Mouse (Mus musculus) limb, embryonic 14.5 days (tissue): ENCODE measurements around the gene Vill. TPM values are rescaled to one million over a fixed set of nuclear protein-coding genes. Genes with fewer than 3 reads are reported as not detected.

Experiments
- ATAC-seq: fragments of 200-750 bp; cut with Nextera tagmentation; 2 replicates; pipeline ENCODE4 v1.8.0; 2017; ENCODE audit warnings: low read depth, moderate number of reproducible peaks, moderate TSS enrichment; ENCODE audit not compliant: low FRiP score
- DNase-seq: peaks from one replicate; pipeline ENCODE4 v3.0.0-alpha.2; 2015; ENCODE audit warnings: low spot score
- H3K27ac ChIP-seq: fragments of 300-500 bp; sonication (generic); replicated peaks from 2 replicates; pipeline ENCODE4 v1.5.1; 2014; ENCODE audit warnings: low read depth, mild to moderate bottlenecking, low read length, moderate library complexity, mixed read lengths
- H3K27me3 ChIP-seq: fragments of 300-500 bp; sonication (generic); 2 replicates; pipeline ENCODE4 v1.6.1; 2014; ENCODE audit warnings: low read length, mixed read lengths; ENCODE audit not compliant: control insufficient read depth, insufficient read depth
- H3K36me3 ChIP-seq: fragments of 300-500 bp; sonication (generic); 2 replicates; pipeline ENCODE4 v1.6.1; 2014; ENCODE audit warnings: mild to moderate bottlenecking, low read length, moderate library complexity, mixed read lengths; ENCODE audit not compliant: control insufficient read depth, insufficient read depth
- H3K4me1 ChIP-seq: fragments of 300-500 bp; sonication (generic); 2 replicates; pipeline ENCODE4 v1.6.1; 2014; ENCODE audit warnings: antibody characterized with exemption, low read length, mixed read lengths; ENCODE audit not compliant: control insufficient read depth, insufficient read depth
- H3K4me2 ChIP-seq: fragments of 300-500 bp; sonication (generic); replicated peaks from 2 replicates; pipeline ENCODE4 v1.6.1; 2014; ENCODE audit warnings: low read depth, mild to moderate bottlenecking, low read length, moderate library complexity; ENCODE audit not compliant: severe bottlenecking
- H3K4me3 ChIP-seq: fragments of 300-500 bp; sonication (generic); replicated peaks from 2 replicates; pipeline ENCODE4 v1.5.1; 2014; ENCODE audit warnings: low read length
- H3K9ac ChIP-seq: fragments of 300-500 bp; sonication (generic); 2 replicates; pipeline ENCODE4 v1.6.1; 2014; ENCODE audit warnings: mild to moderate bottlenecking, low read depth, low read length, moderate library complexity; ENCODE audit not compliant: severe bottlenecking
- H3K9me3 ChIP-seq: fragments of 300-500 bp; sonication (generic); 2 replicates; pipeline ENCODE4 v1.6.1; 2016; ENCODE audit warnings: low read length; ENCODE audit not compliant: control insufficient read depth
- POLR2A ChIP-seq: fragments of 200-500 bp; IDR thresholded peaks from 2 replicates; pipeline ENCODE4 v1.8.0; 2012; ENCODE audit warnings: inconsistent platforms, mild to moderate bottlenecking, moderate library complexity, borderline replicate concordance; ENCODE audit not compliant: insufficient read depth, insufficient read length; ENCODE audit errors: extremely low read depth
- WGBS: fragments of 180-500 bp; shearing (Covaris S2); extraction: QIAGEN DNeasy Blood & Tissue Kit; methylation state at CpG from one replicate; pipeline ENCODE4 v1.1.7; 2014; 5-methylcytosine and 5-hydroxymethylcytosine counted together
- polyA plus RNA-seq, 2 experiments: library from polyadenylated mRNA; depleted of rRNA in 1 of 2; stranded (reverse) in 1 of 2; unstranded in 1 of 2; fragments of >200 nt; fragmentation: Nextera tagmentation in 1 of 2; extraction: Ambion mirVana in 1 of 2; gene quantifications; 2 replicates each; pipeline versions ENCODE4 v1.2.1 to v1.2.3; 2012 to 2014

Gene Vill
- polyA plus RNA-seq, 2 experiments, result 25.2 to 49.8 TPM

GRCm38 (mm10) chr9:119073184-119073895 is 20.8 kb downstream of the Vill start:
- WGBS, result 75% methylated on average over 15 of the region's 15 CpGs
- Histone ChIP-seq H3K4me1 (no peaks in the 10 kb centered on the region), H3K27me3 (no peaks in the 10 kb centered on the region), H3K9me3 (no peaks in the 10 kb centered on the region), H3K9ac (no peak overlapping the region), H3K4me3 (no peak overlapping the region), H3K27ac (no peak overlapping the region), H3K36me3 (peaks cover 62% of the 10 kb centered on the region), H3K4me2 (no peak overlapping the region)
- ATAC-seq (no peak), DNase-seq (peak; percentile 12)
- no peak for TF ChIP-seq POLR2A

DNA sequence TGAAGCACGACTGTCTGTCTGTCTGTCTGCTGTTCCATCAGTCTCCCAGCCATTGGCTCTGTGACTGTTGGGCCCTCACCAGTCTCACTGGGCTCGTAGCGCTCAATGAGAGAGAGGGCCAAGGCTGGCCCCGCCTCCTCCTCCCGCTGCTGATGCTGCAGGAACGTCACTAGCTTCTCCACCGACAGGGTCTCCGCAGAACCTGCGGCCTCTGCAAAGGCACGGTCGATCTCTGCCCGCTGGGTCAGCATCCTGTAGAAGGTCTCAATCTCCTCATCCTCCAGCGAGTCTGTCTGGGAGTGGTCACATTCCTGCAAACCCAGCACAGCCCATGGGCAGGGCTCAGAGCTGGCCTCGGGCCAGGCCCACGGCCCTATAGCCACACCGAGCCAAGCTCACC is 23.1 kb downstream of the Vill start:
- peaks cover 80% of the 10 kb centered on the region for H3K36me3 ChIP-seq
- H3K9me3 ChIP-seq, result no peaks in the 10 kb centered on the region
- no peak for ATAC-seq
- DNase-seq, result no peak
- no peak for TF ChIP-seq POLR2A
- no peak overlapping the region for H3K4me3 ChIP-seq
- H3K27me3 ChIP-seq, result no peaks in the 10 kb centered on the region
- H3K9ac ChIP-seq, result no peak overlapping the region
- no peak overlapping the region for H3K27ac ChIP-seq
- WGBS, result 75% methylated on average over 16 of the region's 16 CpGs
- H3K4me2 ChIP-seq, result no peak overlapping the region
- no peaks in the 10 kb centered on the region for H3K4me1 ChIP-seq

- Histone ChIP-seq H3K9me3 (no peaks in the 10 kb centered on the region), H3K27me3 (no peaks in the 10 kb centered on the region), H3K4me3 (no peak overlapping the region), H3K4me2 (no peak overlapping the region), H3K27ac (no peak overlapping the region), H3K4me1 (peaks cover 4% of the 10 kb centered on the region; the same call in 1 of the 2 replicates), H3K9ac (no peak overlapping the region), H3K36me3 (peaks cover 60% of the 10 kb centered on the region)
- WGBS, result 71% methylated on average over 5 of the region's 5 CpGs
- ATAC-seq, result no peak
- TF ChIP-seq POLR2A, result no peak
- no peak for DNase-seq
Measured at GRCm38 (mm10) chr9:119080040-119080675, 27.6 kb downstream of the Vill start.

- Histone ChIP-seq H3K27me3 (no peaks in the 10 kb centered on the region), H3K4me1 (peaks cover 4% of the 10 kb centered on the region; the same call in 1 of the 2 replicates), H3K9ac (no peak overlapping the region), H3K4me3 (no peak overlapping the region), H3K9me3 (no peaks in the 10 kb centered on the region), H3K36me3 (peaks cover 46% of the 10 kb centered on the region), H3K4me2 (no peak overlapping the region), H3K27ac (no peak overlapping the region)
- 14% methylated on average over 8 of the region's 8 CpGs for WGBS
- no peak for ATAC-seq
- no peak for TF ChIP-seq POLR2A
- no peak for DNase-seq
Measured at GRCm38 (mm10) chr9:119082039-119082438, 29.5 kb downstream of the Vill start.

DNA sequence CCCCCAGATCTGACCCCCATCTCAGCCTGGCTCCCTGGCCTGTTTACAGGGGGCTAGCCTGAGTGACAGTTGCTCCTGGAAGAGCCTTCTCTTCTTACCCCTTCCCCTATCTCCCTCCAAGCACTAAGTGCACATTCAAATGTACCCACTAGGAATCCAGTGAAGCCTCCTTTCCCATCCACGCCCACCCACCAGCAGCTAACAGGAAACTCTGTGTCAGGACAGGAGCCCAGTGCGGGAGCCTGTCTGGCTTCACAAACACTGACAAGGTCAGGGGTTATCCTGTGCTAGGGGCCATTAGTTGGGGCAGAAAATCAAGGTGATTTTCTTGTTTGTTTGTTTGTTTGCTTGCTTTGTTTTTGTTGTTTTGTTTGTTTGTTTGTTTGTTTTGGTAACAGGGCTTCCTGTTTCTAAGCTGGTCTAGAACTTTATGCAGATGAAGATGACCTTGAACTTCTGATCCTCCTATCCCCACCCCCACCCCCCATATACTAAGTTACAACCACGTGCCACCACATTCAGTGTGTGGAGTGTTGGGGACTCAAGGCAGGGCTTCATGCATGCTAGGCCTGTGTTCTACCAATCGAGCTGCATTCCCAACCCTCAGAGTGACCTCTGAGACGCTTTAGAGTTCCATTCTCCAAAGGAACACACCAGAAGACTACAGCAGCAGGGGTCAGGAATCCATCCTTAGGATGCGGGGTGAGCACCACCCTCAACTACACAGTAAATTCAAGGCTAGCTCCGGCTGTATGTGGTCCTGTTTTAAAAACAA is 30.3 kb downstream of the Vill start:
- no peak overlapping the region for H3K4me2 ChIP-seq
- no peak overlapping the region for H3K9ac ChIP-seq
- H3K27me3 ChIP-seq, result no peaks in the 10 kb centered on the region
- peaks cover 7% of the 10 kb centered on the region; the same call in 1 of the 2 replicates for H3K4me1 ChIP-seq
- H3K36me3 ChIP-seq, result peaks cover 44% of the 10 kb centered on the region
- H3K4me3 ChIP-seq, result no peak overlapping the region
- H3K9me3 ChIP-seq, result no peaks in the 10 kb centered on the region
- no peak for TF ChIP-seq POLR2A
- ATAC-seq (no peak), DNase-seq (no peak)
- no peak overlapping the region for H3K27ac ChIP-seq
- WGBS, result 66% methylated on average over 7 of the region's 7 CpGs
